Mouse (Mus musculus) MEL (cell line): Measurements from ENCODE around the gene Sh2d6.

ENCODE experiments used
- BHLHE40 ChIP-seq: IDR thresholded peaks from 2 replicates; pipeline ENCODE4 v1.6.1; 2012; ENCODE audit warnings: low read depth, mild to moderate bottlenecking, inconsistent platforms, low read length, improper control_type of control experiment, borderline replicate concordance
- CTCF ChIP-seq, 3 experiments: IDR thresholded peaks in 2 of 3; conservative IDR thresholded peaks in 1 of 3; 2 replicates each; pipeline ENCODE4 v1.5.1; 2011 to 2012; ENCODE audit warnings: low read length in 3 of 3, low read depth in 2 of 3, mild to moderate bottlenecking in 2 of 3, improper control_type of control experiment in 1 of 3, inconsistent platforms in 1 of 3, mixed read lengths in 1 of 3, moderate library complexity in 1 of 3; ENCODE audit not compliant: control insufficient read depth in 1 of 3, insufficient read depth in 1 of 3, poor library complexity in 1 of 3, severe bottlenecking in 1 of 3
- ELF1 ChIP-seq: IDR thresholded peaks from 2 replicates; pipeline ENCODE4 v1.6.1; 2014; ENCODE audit warnings: low read depth, mild to moderate bottlenecking, inconsistent platforms, low read length, improper control_type of control experiment, moderate library complexity
- EP300 ChIP-seq, 2 experiments: IDR thresholded peaks; 2 replicates each; pipeline ENCODE4 v1.6.1; 2011; ENCODE audit warnings: improper control_type of control experiment in 2 of 2, low read length in 2 of 2, low read depth in 1 of 2, mild to moderate bottlenecking in 1 of 2
- ETS1 ChIP-seq: IDR thresholded peaks from 2 replicates; pipeline ENCODE4 v1.6.1; 2012; ENCODE audit warnings: low read depth, mild to moderate bottlenecking, inconsistent platforms, low read length, improper control_type of control experiment, moderate library complexity
- GABPA ChIP-seq: IDR thresholded peaks from 2 replicates; pipeline ENCODE4 v1.6.1; 2012; ENCODE audit warnings: low read depth, mild to moderate bottlenecking, inconsistent platforms, low read length, improper control_type of control experiment, moderate library complexity
- GATA1 ChIP-seq: IDR thresholded peaks from 2 replicates; pipeline ENCODE4 v1.6.1; 2011; ENCODE audit warnings: low read depth, low read length, improper control_type of control experiment
- HCFC1 ChIP-seq: IDR thresholded peaks from 2 replicates; pipeline ENCODE4 v1.6.1; 2012; ENCODE audit warnings: low read depth, mild to moderate bottlenecking, inconsistent platforms, low read length, improper control_type of control experiment, moderate library complexity
- MAX ChIP-seq: IDR thresholded peaks from 2 replicates; pipeline ENCODE4 v1.6.1; 2011; ENCODE audit warnings: low read length, improper control_type of control experiment
- NRF1 ChIP-seq: IDR thresholded peaks from 2 replicates; pipeline ENCODE4 v1.6.1; 2014; ENCODE audit warnings: low read depth, mild to moderate bottlenecking, inconsistent platforms, low read length, improper control_type of control experiment, moderate library complexity; ENCODE audit not compliant: poor library complexity, insufficient read depth, severe bottlenecking
- POLR2A ChIP-seq, 2 experiments: IDR thresholded peaks; 2 replicates each; pipeline ENCODE4 v1.6.1; 2011 to 2012; ENCODE audit warnings: low read length in 2 of 2, mild to moderate bottlenecking in 2 of 2, control low read depth in 1 of 2, improper control_type of control experiment in 1 of 2, low read depth in 1 of 2, moderate library complexity in 1 of 2; ENCODE audit not compliant: control insufficient read depth in 1 of 2, insufficient read depth in 1 of 2, poor library complexity in 1 of 2
- RCOR1 ChIP-seq: IDR thresholded peaks from 2 replicates; pipeline ENCODE4 v1.6.1; 2012; ENCODE audit warnings: low read depth, mild to moderate bottlenecking, inconsistent platforms, low read length, improper control_type of control experiment
- USF2 ChIP-seq, 2 experiments: IDR thresholded peaks; 2 replicates each; pipeline ENCODE4 v1.6.1; 2011 to 2012; ENCODE audit warnings: improper control_type of control experiment in 2 of 2, low read length in 2 of 2, borderline replicate concordance in 1 of 2, inconsistent platforms in 1 of 2, low read depth in 1 of 2, mild to moderate bottlenecking in 1 of 2; ENCODE audit not compliant: insufficient read depth in 1 of 2
- ZC3H11A ChIP-seq: IDR thresholded peaks from 2 replicates; pipeline ENCODE4 v1.6.1; 2012; ENCODE audit warnings: low read depth, mild to moderate bottlenecking, inconsistent platforms, low read length, improper control_type of control experiment

- TF ChIP-seq GABPA (no peak), RCOR1 (no peak), HCFC1 (no peak), ZC3H11A (no peak), EP300 (IDR thresholded peaks at IDR 0.05; ENCODE audit: low read depth in 1 of 2, low read length in 2 of 2) (no peak), BHLHE40 (no peak), NRF1 (no peak), CTCF (IDR thresholded peaks at IDR 0.05 in 2 of 3, conservative IDR thresholded peaks at IDR 0.05 in 1 of 3; ENCODE audit: control insufficient read depth in 1 of 3, insufficient read depth in 1 of 3, low read depth in 2 of 3, low read length in 3 of 3, poor library complexity in 1 of 3, severe bottlenecking in 1 of 3) (no peak), USF2 (IDR thresholded peaks at IDR 0.05; ENCODE audit: borderline replicate concordance in 1 of 2, insufficient read depth in 1 of 2, low read depth in 1 of 2, low read length in 2 of 2) (no peak), POLR2A (IDR thresholded peaks at IDR 0.05; ENCODE audit: control insufficient read depth in 1 of 2, insufficient read depth in 1 of 2, low read depth in 1 of 2, low read length in 2 of 2, poor library complexity in 1 of 2) (no peak), ELF1 (no peak), ETS1 (no peak), MAX (no peak), GATA1 (no peak)
These were observed 1.7 kb upstream of the Sh2d6 start for GRCm38 (mm10) chr6:72523222-72523621.
